Mouse (Mus musculus): ENCODE results near the gene Mrpl3.
"Not testable (repeated sequence)": the region's sequence is repeated elsewhere in the genome, so short reads cannot be mapped to it uniquely, and the experiment has no call there.

Gene Mrpl3

GRCm38 (mm10) chr9:105053147-105053557 is at the start of gene Mrpl3:
Gene Mrpl3, plus strand, starts transcription at chr9:105053239.
- DNase-seq: peak; percentile 86

- DNase-seq: no peak
These were observed 42.3 kb upstream of the Mrpl3 start for GRCm38 (mm10) chr9:105010721-105011120.

GRCm38 (mm10) chr9:105018186-105018585 is 34.9 kb upstream of the Mrpl3 start:
- no peak for DNase-seq

GRCm38 (mm10) chr9:105028311-105028710 is 24.7 kb upstream of the Mrpl3 start:
- no peak for DNase-seq

DNA sequence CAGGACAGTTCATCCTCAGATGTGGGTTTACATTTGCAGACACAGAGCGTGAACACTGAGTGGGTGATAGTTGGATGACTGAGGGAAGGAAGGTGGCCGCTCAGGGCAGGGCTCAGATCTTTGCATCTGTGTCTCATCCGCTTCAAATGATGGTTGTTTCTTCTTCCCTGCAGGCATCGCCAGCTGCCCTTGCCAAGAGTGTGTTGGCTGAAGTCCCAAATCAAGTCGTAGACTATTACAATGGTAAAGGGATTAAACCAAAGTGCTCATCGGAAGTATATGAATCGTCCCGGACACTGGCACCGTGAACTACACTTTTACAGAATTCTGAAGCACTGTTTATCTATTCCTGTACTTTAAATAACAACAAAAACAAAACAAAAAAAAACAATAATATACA is 20.5 kb upstream of the Mrpl3 start:
- no peak for DNase-seq

- DNase-seq: no peak
These were observed 19.4 kb upstream of the Mrpl3 start for GRCm38 (mm10) chr9:105033641-105034040.

DNA sequence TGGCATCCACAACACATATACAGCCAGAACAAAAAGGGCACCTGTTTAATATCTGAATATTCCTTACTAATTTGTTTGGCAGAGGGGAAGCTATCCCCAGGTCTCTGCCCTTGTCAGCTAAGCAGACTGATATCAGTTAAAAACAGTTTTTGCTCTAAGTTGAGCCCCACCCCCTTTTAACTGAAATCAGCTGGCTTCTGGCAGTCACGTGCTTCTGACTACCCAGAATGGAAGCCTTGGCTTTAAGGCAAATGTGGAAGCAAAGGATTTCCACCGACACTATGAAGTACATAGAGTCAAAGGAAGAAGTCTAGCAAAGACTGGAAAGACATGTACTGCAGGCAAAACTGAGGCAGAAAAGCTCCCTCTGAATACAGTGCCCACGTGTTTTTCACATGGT is 15.2 kb upstream of the Mrpl3 start:
- DNase-seq: no peak

DNA sequence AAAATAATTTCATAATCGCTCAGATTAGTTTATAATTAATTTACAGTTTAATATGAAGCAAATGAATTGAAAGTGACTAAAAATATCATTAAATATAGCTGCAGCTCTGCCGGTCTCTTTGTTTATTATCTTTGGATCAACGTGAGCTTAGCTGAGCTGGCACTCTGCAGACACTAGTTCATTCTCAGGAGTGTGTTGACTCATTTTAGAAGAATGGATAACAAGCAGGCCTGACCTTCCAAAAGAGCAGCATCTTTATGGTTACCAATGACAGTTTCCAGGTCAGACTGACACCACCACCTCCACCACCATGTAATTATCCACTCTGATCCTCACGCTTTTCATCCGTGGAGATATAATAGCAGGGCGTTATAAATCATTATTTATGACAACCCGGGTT is 7.0 kb upstream of the Mrpl3 start:
- DNase-seq: no peak

DNA sequence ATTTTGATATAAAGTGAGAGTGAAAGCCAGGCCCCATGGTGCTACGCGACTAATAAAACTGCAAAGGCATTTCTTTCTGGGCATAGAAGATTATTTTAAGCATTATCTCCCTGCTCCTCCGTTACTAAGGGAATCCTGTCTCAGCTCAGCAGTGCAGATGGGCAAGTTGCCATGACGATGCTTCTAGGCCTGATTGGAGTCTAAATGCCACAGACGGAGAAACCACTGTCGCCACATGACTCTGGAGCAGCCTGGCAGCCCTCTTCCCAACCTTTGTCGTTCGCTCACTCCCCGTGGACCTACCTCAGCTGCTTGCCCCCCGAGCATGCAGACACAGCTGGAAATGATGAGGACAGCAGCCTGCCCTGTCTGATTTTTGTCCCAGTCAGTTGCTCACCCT is 4.7 kb upstream of the Mrpl3 start:
- DNase-seq: no peak

DNA sequence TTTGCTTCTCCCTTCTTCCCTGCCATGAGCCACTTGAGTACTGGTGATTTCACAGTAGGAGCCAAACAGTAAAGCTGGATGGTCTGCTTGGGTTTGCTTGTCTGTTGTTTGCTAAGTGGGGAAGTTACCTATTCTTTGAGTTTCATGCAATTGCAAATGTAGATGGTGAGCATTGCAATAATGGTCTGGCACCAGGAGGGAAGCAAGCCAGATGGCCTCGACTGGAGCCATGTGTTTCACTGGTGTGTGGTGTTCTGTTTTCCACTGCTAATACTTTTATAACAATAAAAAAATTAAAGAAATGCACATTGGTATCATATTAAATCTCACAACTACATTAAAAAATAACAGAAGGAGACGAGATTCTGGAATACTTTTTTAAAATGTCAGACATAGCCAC is 3.4 kb upstream of the Mrpl3 start:
- no peak for DNase-seq

DNA sequence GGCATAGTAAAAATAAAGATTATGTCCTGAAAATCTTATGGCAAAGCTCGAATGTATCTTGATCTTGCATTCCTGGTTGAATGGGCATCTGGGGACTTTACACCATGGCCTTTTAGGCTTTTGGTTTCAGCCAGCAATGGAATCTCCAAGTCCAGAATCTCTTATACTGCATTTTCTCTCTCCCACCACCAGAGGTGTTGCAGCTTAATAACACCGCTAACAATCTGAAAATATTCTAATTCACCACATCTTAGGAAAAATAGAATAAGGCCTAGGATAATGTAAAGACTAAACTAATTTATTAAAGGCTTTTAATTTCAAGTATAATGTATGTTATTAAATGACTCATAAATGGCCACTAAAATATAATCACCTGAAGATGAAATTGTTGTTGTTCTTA is 2.8 kb upstream of the Mrpl3 start:
- no peak for DNase-seq

- DNase-seq: no peak
These were observed 773 bp downstream of the Mrpl3 start for GRCm38 (mm10) chr9:105053812-105054211.

DNA sequence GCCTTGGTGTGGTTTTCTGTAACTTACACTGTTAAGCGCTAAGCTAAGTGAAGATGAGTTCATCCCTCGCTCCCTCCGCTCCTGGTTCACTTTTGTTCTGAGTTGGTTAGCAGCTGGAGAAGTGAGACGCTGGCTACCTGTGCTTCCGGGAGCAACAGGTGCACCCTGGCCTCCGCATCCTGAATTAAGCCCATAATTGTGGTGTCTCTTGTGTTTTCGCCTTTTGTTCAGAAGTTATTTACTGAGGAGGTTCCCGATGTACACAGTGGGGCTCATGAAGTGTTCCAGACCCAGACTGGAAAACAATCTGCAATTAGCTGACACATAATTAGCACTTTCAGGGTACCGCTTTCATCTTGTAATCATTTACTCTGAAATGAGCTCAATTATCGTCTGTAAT is 16.1 kb downstream of the Mrpl3 start:
- DNase-seq: no peak

DNA sequence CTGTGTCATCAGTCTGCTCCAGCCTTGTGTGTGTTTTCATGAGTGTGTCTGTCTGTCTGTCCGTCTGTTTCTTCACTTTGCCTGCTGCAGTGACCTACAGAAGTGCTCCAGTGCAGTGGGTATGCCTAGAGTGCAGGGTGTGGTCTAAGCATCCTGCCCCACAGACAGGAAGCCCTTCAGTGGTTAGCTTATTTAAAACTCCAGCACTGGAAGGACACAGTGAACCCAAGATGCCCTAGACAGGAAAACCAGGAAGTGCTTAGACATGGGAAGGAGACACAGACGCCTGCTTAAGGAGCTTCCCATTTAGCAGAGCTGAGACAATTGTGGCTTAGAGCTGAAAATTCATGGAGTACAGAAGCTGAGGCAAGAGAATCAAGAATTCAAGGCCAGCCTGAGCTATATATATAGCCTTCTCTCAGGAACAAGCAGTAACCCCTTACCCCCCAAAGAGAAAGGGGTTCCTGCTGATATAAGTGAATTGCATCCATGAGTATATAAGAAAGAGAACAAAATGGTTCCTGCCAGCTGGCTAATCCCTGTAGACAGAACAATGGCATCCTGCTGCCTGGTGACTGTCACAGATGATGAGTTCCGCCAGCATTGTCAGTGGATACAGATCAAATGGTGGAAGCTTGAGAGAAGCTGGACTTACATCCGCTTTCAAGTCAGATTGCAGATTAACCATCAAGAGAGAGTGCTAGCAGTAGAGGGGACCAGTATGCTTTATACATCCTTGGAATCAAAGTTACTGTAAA is 20.1 kb downstream of the Mrpl3 start:
- DNase-seq: no peak

DNA sequence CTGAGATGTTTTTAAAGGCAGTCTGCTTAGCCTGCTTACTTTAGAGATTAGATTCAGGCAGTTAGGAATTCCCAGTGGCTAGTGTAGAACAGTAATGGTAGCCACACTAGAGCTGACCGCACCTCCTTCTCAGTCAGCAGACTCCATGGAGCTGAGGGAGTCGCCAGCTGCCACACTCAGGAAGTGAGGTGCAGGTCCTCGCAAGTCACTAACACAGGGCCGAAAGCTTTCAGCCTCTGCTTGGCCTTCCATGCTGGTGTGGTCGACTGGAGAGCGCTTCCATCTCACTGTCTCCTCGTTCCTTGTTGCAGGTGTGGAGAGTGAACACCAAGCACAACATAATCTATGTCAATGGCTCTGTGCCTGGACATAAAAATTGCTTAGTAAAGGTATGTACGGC is 21.8 kb downstream of the Mrpl3 start:
- DNase-seq: no peak

DNA sequence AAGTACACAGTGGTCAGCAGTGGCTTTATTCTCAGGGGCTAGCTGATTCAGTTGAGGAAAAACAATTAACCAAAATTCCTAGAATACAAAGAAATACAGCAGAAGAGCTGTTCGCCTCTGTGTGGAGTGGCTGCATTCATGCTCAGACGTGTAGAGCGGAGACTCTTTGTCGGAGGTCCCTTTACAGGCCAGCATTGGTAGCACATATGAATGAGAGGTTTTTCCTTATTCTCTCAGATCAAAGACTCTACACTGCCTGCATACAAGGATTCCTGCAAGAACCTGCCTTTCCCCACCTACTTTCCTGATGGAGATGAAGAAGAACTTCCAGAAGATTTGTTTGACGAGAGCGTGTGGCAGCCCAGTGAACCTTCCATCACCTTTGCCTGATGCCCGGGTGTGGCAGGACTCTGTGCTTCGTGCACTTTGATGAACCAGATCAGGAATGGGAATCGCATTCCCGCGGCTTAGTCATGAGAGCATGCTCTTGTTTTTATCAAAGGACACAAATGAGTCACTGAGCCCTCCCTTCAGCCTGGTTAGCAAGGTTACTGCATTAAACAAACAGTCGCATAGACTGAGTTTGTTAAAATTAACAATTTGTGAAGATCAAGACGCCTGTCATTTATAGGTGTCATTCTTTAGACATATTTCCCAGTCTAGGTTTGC is 23.9 kb downstream of the Mrpl3 start:
- no peak for DNase-seq

DNA sequence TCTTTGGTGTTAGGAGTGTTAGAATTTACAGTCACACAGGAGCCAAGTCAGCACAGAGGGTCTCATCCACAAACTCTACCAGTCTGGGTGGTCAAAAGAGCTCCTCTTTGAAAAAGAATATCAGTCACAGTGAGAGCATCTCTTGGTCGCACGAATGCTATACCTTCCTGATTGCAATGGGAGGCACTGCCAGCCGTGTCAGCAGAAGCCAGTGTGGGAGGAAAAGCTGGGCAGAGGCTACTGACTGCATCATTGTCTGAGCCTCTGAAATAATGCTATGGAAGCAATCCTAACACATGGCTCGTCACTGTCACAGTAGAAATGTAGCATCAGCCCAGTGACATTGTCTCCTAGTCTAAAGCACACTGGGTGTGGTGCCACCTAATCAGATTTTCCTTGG is 25.4 kb downstream of the Mrpl3 start:
- DNase-seq: no peak

DNA sequence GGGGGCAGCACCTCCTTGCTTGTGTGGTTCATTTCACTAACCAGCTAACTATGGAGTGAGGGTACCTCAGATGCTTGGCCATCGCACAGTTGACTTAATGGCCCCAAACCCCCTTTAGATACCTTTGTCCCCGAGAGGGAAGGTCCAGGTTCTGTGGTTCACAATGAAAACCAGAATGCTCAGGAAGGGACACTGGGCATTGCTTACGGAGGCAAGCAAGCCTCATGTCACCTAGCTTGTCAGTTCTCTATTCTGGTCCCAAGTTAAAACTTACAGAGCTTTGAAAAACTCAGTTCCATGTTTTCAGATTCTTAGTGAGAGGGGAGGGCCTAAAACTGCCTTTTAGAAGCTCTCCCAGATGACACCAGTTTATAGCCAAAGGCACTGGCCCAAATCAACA is 27.2 kb downstream of the Mrpl3 start:
- DNase-seq: no peak

- DNase-seq: no peak
These were observed 48.0 kb downstream of the Mrpl3 start for GRCm38 (mm10) chr9:105100807-105101570.

- no peak for DNase-seq
These were observed 48.9 kb downstream of the Mrpl3 start for GRCm38 (mm10) chr9:105101911-105102310.

- no peak for DNase-seq
These were observed 50.9 kb downstream of the Mrpl3 start for GRCm38 (mm10) chr9:105103893-105104292.

DNA sequence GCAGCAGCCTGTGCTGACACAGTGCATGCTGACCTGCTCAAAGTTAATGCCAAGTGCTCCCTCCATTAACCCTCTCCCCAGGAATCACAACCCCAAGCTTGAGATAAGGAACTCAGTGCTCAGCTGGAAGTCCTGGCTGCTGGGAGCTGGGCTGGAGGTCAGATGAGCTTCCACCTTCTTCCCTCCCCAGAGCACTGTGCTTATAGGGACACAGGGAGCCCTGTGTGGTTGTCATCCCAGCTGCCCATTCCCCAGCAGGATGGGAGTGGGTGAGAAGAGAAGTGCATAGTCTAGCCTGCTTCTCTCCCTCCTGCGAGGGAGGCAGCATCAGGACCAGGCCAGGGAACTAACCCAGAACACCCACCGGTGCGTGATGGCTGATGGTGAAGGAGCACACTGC is 72.2 kb downstream of the Mrpl3 start:
- not testable (repeated sequence) for DNase-seq
